Mouse (Mus musculus) left cerebral cortex, adult 2 months (tissue): Measurements from ENCODE around the gene Pcx. TPM values are rescaled to one million over a fixed set of nuclear protein-coding genes. Genes with fewer than 3 reads are reported as not detected.

Experiments
- DNase-seq, 2 experiments: peaks; one replicate each; pipeline ENCODE4 v3.0.0; 2021 to 2022; ENCODE audit warnings: low spot score in 2 of 2, mixed read lengths in 1 of 2; ENCODE audit errors: extremely low spot score in 1 of 2
- H3K27ac ChIP-seq: fragments of 200-600 bp; 2 replicates; pipeline ENCODE4 v1.8.1; 2022
- H3K4me3 ChIP-seq: fragments of 200-600 bp; 2 replicates; pipeline ENCODE4 v1.8.1; 2022
- CTCF ChIP-seq: fragments of 200-600 bp; IDR thresholded peaks from 2 replicates; pipeline ENCODE4 v1.8.1; 2022; ENCODE audit warnings: antibody characterized with exemption, mild to moderate bottlenecking, moderate library complexity
- intact Hi-C: fragments of 180-260 bp; cut with DNase I; formaldehyde crosslinking; loops from one replicate; pipeline ENCODE4 v1.15.1; 2025
- long read RNA-seq, 2 experiments: library from polyadenylated mRNA; stranded (forward); transcript quantifications; one replicate each; pipeline ENCODE4 v2.0.0; 2021; ENCODE audit warnings: borderline mapping rate in 2 of 2
- total RNA-seq, 2 experiments: library from RNA; stranded (reverse); gene quantifications; 2 replicates each; pipeline ENCODE4 v1.2.3; 2021

Gene Pcx
- total RNA-seq: 10 to 100 TPM; 63.2 to 72.1 TPM
- long read RNA-seq, experiment 1, full-length matches to known transcripts: 88 of 120 reads
- long read RNA-seq, experiment 1, partial matches to known transcripts: 27 of 120 reads
- long read RNA-seq, experiment 1, other reads (novel, unspliced or antisense): 5 of 120 reads
- long read RNA-seq, experiment 2, full-length matches to known transcripts: 99 of 133 reads
- long read RNA-seq, experiment 2, partial matches to known transcripts: 27 of 133 reads
- long read RNA-seq, experiment 2, other reads (novel, unspliced or antisense): 7 of 133 reads

- peak within 1 kb of the TSS; percentile 65 for H3K27ac ChIP-seq
- peak within 1 kb of the TSS; percentile 93 for H3K4me3 ChIP-seq
- DNase-seq: peak; percentile 97 to 99
- TF ChIP-seq CTCF: no peak
- intact Hi-C loops: loop anchor here (2.0 to 10.0 kb wide), 5 partner anchors 25 to 335 kb away; partner anchors contain the start of gene Lrfn4
Measured at GRCm38 (mm10) chr19:4509986-4510963, at the start of gene Pcx. Gene Pcx, plus strand, starts transcription at chr19:4510472.

GRCm38 (mm10) chr19:4461981-4462380 lies 48.3 kb upstream of the Pcx start:
- intact Hi-C loops: no loop called here
- no peak overlapping the region for H3K27ac ChIP-seq
- no peak overlapping the region for H3K4me3 ChIP-seq
- TF ChIP-seq CTCF: no peak
- DNase-seq: no peak

- no peak overlapping the region for H3K4me3 ChIP-seq
- TF ChIP-seq CTCF: no peak
- intact Hi-C loops: no loop called here
- no peak overlapping the region for H3K27ac ChIP-seq
- DNase-seq: no peak
Measured at GRCm38 (mm10) chr19:4464666-4465065, 45.6 kb upstream of the Pcx start.

- H3K27ac ChIP-seq: no peak overlapping the region
- TF ChIP-seq CTCF: peak; percentile 35
- DNase-seq: no peak
- H3K4me3 ChIP-seq: no peak overlapping the region
- intact Hi-C loops: no loop called here
Measured at GRCm38 (mm10) chr19:4468363-4468762, 41.9 kb upstream of the Pcx start.

- intact Hi-C loops: no loop called here
- no peak for TF ChIP-seq CTCF
- Histone ChIP-seq H3K4me3 (no peak overlapping the region), H3K27ac (no peak overlapping the region)
- DNase-seq: no peak
Measured at GRCm38 (mm10) chr19:4473549-4473948, 36.7 kb upstream of the Pcx start.

- no peak for TF ChIP-seq CTCF
- H3K4me3 ChIP-seq: no peak overlapping the region
- H3K27ac ChIP-seq: no peak overlapping the region
- intact Hi-C loops: loop anchor here (5.0 kb wide), 2 partner anchors 77 to 223 kb away; partner anchors contain the start of genes Gm960 and Kdm2a
- no peak for DNase-seq
Measured at GRCm38 (mm10) chr19:4474739-4475138, 35.5 kb upstream of the Pcx start.

GRCm38 (mm10) chr19:4475224-4475925 lies 34.9 kb upstream of the Pcx start:
- intact Hi-C loops: loop anchor here (5.0 kb wide), 2 partner anchors 78 to 222 kb away; partner anchors contain the start of genes Gm960 and Kdm2a
- Histone ChIP-seq H3K27ac (no peak overlapping the region; the same call in 1 of the 2 replicates), H3K4me3 (no peak overlapping the region)
- peak in 1 of 2 experiments; percentile 56 for DNase-seq
- TF ChIP-seq CTCF: no peak

- peak; percentile 12 for TF ChIP-seq CTCF
- intact Hi-C loops: loop anchor here (5.0 kb wide), 2 partner anchors 79 to 221 kb away; partner anchors contain the start of genes Gm960 and Kdm2a
- Histone ChIP-seq H3K4me3 (peak overlapping the region; percentile 77), H3K27ac (peak overlapping the region; percentile 92)
- peak; percentile 70 to 77 for DNase-seq
Measured at GRCm38 (mm10) chr19:4476601-4477257, 33.5 kb upstream of the Pcx start.

GRCm38 (mm10) chr19:4477345-4478189 lies 32.7 kb upstream of the Pcx start, which contains the start of gene Syt12:
Gene Syt12, minus strand, starts transcription at chr19:4477447.
- no peak for TF ChIP-seq CTCF
- peak; percentile 59 to 72 for DNase-seq
- intact Hi-C loops: loop anchor here (5.0 kb wide), 2 partner anchors 80 to 220 kb away; partner anchors contain the start of genes Gm960 and Kdm2a
- Histone ChIP-seq H3K27ac (peak within 1 kb of the TSS; percentile 92), H3K4me3 (peak within 1 kb of the TSS; percentile 77)

GRCm38 (mm10) chr19:4478190-4478516 lies 32.1 kb upstream of the Pcx start:
- intact Hi-C loops: loop anchor here (5.0 kb wide), 2 partner anchors 81 to 219 kb away; partner anchors contain the start of genes Gm960 and Kdm2a
- TF ChIP-seq CTCF: peak; percentile 48
- Histone ChIP-seq H3K27ac (no peak overlapping the region; the same call in 1 of the 2 replicates), H3K4me3 (no peak overlapping the region)
- DNase-seq: no peak
